Mouse (Mus musculus): ENCODE data around the gene Stam2. TPM values are rescaled to one million over a fixed set of nuclear protein-coding genes. Genes with fewer than 3 reads are reported as not detected.

Gene Stam2
- total RNA-seq, 2 experiments from 2014 or later, result 24.2 to 31.2 TPM

DNA sequence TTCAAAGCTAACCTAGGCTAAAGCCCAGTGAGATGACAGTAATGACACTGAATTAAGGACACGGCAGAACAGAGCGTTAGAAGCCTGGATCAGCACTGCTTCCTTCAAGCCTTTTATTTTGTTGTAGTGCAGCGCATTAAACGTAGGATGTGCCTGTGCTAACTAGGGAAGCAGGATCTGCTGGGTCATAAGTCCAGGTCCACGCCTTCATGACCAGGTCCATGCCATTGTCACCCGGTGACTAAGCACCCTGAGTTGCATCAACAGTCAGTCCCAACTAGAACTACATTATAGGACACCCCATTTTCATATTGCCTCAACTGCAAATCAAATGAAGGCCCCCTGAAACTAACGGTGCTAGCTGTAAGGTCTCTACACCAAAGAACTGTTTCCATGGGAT, 7.6 kb downstream of the Stam2 start:
- DNase-seq (ENCODE audit: low spot score in 2 of 2), result no peak
- intact Hi-C loops (cut with DNase I), result no loop called here

GRCm38 (mm10) chr2:52733659-52734058, 8.4 kb downstream of the Stam2 start:
- intact Hi-C loops (cut with DNase I), result no loop called here
- DNase-seq (ENCODE audit: low spot score in 2 of 2), result no peak

- DNase-seq (ENCODE audit: low spot score in 2 of 2), result no peak
- intact Hi-C loops (cut with DNase I), result no loop called here
Observed at GRCm38 (mm10) chr2:52732611-52733010, 9.5 kb downstream of the Stam2 start.

DNA sequence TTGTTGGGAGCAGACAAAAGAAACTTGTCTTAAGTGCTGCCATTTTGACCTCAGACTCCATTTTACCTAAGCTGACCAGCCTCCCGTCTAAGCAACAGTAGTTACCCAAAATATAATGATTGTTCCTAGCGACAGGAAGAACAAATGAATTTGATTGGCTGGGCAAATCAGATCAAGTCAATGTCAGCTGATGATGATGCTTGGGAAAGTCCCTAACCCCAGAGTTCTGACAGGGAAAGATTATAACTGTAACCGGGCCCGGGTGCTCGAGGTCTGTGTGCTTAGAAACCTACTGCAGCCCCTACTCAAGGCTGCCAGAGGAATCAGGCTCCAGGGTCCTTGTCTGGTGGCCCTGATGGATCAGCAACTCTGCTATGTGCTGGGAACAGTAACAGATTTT, 10.1 kb downstream of the Stam2 start:
- intact Hi-C loops (cut with DNase I), result no loop called here
- no peak for DNase-seq (ENCODE audit: low spot score in 2 of 2)

GRCm38 (mm10) chr2:52730891-52731290, 11.2 kb downstream of the Stam2 start:
- intact Hi-C loops (cut with DNase I), result no loop called here
- peak in 1 of 2 experiments; percentile 28 for DNase-seq (ENCODE audit: low spot score in 2 of 2)

DNA sequence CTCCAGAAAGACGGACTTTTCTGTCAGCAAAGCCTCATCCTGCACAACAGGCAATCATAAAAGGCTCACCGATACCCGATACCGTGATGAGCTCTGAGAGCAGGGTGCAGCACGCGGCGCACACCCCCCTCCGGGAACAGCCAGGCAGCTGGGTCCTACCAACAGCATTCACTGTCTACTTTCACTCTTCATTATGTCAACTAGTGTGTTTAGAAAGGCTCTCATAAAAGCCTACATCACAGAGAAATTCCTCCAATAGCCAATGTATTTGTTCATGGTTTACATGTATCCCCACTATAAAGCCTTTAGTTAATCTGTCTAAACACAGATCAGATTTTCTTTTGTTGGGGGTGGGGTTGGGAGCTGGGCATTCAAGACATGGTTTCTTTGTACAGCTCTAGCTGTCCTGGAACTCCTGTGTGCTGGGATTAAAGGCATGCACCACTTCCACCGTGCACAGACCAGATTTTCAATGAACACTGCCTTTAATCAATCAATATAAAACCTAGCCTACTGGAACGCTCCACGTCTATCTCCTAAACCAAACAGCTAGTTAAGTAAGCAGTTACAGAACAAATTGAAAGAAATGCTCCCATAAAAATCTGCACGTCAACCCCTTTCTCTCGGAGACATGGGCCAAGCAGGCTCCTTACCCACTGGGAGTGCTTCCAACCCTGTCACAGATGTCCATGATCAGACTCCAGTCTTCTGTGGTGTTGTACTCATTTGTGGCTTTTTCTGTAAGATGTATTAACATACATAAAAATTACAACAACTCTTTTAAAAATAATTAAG, 21.7 kb downstream of the Stam2 start:
- intact Hi-C loops (cut with DNase I), result no loop called here
- DNase-seq (ENCODE audit: low spot score in 2 of 2), result no peak

DNA sequence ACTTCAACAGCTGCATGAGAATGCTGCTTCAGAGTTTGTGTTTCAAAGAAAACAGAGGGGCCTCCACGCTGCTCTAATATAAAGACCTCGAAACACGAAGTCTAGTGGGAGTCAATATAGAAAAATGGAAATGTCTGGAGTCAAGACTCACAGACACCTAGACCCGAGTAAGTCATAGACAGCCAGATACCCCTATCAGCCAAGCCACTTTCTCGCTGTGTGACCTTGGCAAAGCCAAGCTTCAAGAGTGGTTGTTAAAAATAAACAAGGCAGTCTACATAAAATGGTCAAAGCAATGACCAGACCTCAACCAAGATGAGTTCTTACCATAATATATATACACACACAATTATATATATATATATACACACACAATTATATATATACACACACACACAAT, 25.0 kb downstream of the Stam2 start:
- intact Hi-C loops (cut with DNase I), result no loop called here
- DNase-seq (ENCODE audit: low spot score in 2 of 2), result no peak

DNA sequence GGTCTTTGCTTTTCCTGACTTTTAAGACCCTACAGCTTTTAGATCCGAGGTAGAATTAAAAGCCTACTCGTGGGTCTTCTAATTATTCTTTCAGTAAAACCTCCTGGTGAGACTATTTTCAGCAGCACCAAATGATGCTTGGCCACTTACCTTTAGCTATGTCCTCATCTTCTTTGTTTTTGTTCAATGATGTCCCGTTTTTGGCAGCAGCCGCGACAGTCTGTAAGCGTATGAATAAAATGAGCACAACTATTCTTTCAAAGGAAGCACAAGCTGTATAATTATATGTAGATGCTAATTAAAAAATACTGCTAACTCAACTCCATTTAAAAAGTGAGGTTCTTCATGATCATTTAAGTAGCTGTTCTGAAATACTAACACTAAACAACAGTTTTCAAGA, 26.5 kb downstream of the Stam2 start:
- DNase-seq (ENCODE audit: low spot score in 2 of 2), result no peak
- intact Hi-C loops (cut with DNase I), result no loop called here

DNA sequence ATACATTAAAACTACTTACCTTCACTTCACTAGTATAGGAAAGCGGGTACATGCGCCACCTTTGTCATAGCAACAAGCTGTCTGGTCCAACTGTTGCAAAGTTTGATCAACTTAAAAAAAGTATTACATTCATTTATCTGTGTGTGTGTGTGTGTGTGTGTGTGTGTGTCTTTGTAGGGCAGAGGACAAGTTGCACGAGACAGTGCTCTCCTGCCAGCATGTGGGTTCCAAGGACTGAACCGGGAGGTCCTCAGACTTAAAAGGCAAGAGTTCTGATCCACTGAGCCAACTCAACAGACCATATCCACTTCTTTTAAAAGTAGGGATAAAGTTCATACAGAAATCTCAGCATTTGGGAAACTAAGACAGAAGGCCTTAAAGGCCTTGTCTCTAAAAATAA, 28.0 kb downstream of the Stam2 start:
- intact Hi-C loops (cut with DNase I), result loop anchor here (5.0 kb wide), 1 partner anchor 37 kb away; the partner anchor contains the start of gene Cacnb4
- DNase-seq (ENCODE audit: low spot score in 2 of 2), result no peak

DNA sequence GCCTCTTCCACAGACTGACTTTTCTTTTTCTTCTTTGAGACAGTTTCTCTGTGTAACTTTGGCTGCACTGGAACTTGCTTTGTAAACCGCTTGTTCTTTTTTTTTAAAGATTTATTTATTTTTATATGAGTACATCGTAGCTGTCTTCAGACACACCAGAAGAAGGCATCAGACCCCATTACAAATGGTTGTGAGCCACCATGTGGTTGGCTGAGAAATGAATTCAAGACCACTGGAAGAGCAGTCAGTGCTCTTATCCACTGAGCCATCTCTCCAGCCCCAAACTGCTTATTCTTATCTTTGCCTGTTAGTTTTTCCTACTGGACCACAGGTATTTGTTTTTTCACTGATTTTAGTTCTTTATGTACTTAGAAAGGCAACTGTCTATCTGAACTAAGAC, 31.3 kb downstream of the Stam2 start:
- DNase-seq (ENCODE audit: low spot score in 2 of 2), result no peak
- intact Hi-C loops (cut with DNase I), result loop anchor here (5.0 kb wide), 1 partner anchor 34 kb away; the partner anchor contains the start of gene Cacnb4

GRCm38 (mm10) chr2:52709417-52709816, 32.7 kb downstream of the Stam2 start:
- intact Hi-C loops (cut with DNase I), result no loop called here
- DNase-seq (ENCODE audit: low spot score in 2 of 2), result no peak

DNA sequence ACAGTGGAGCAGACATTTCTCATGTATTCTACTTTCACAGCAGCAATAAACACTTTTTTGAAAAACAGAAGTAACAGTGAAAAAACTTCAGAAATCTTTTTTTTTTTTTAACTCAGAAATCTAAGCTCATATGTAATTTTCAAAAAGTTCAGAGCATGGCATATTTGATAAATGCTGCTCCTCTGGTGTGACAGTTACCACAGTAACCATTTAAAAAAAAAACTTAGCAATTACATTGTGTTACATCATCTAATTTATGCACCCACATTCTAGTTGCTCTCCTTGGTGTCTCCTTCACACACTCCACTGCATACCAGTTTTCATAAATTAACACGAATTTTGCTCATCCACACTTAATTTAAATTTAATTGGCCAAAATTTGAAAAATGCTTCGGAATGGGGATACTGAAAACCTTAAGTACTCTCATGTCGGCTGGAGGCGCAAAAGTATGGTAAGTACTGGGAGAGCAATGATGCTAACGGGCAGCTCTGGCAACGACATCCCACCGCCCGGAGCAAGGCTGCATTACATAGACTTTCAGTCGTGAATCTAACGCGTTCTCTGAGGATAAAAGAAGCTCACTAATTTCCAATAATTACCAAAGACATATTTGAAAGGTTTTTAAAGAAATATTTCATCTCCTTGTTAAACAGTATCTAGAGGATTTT, 40.6 kb downstream of the Stam2 start:
- DNase-seq (ENCODE audit: low spot score in 2 of 2), result no peak
- intact Hi-C loops (cut with DNase I), result no loop called here

DNA sequence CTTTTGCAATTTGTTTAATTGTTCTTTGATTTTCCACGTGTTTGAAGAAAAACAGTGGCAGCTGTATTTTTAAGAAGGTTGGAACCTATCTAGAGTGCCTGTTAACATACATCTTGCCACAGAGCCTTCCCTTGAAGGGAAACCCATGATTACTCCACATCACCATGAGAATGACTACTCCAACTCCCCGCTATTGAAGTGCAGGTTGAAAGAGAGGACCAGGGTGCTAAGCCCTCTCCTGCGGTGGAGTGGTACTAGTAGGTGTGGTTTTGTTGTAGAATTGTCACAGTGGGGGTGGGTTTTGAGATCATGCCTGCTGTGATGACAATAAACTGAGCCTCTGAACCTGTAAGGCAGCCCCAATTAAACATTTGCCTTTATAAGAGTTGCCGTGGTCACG, 41.7 kb downstream of the Stam2 start:
- DNase-seq (ENCODE audit: low spot score in 2 of 2), result no peak
- intact Hi-C loops (cut with DNase I), result no loop called here

DNA sequence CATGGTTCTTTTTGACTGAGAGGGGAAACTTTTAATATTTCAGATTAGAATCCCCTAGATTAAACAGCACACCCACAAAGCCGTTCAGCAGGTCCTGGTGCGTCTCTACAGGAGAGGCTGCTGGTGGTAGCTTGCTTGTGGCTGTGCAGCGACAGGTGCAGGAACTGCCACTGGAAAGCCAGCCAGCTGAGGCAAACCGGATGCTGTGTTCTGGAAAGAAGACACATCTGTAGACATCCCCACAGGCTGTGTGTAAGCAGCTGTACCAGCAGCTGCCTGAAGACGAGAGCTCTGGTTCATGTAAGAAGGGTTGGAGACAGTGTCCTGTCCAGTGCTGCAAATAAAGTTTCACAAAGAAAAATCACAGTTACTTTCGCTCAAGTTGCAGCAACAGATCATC, 47.5 kb downstream of the Stam2 start:
- no peak for DNase-seq (ENCODE audit: low spot score in 2 of 2)
- intact Hi-C loops (cut with DNase I), result no loop called here

DNA sequence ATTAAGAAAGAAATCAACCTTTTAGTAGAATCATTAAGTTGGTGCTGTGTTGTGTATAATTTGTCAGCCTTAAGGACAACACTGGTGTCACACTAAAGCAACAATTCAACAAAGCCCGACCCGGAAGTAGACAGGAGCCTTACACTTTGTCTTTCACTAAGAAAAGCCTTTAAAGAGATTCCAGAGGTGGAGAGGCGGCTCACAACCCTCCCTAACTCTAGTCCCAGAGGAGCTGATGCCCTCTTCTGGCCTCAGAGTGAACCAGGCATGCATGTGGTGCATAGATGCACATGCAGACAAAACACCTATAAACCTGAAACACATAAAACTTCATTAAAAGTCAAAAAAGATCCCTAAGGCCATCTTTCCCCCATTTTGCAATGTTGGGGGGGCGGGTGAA, 50.3 kb downstream of the Stam2 start:
- intact Hi-C loops (cut with DNase I), result no loop called here
- no peak for DNase-seq (ENCODE audit: low spot score in 2 of 2)

GRCm38 (mm10) chr2:52686601-52687000, 55.5 kb downstream of the Stam2 start:
- no peak for DNase-seq (ENCODE audit: low spot score in 2 of 2)
- intact Hi-C loops (cut with DNase I), result no loop called here

GRCm38 (mm10) chr2:52677589-52677988, 64.5 kb downstream of the Stam2 start:
- DNase-seq (ENCODE audit: low spot score in 2 of 2), result no peak
- intact Hi-C loops (cut with DNase I), result loop anchor here (5.0 kb wide), 1 partner anchor 35 kb away; no protein-coding TSS in a partner anchor

GRCm38 (mm10) chr2:52676913-52677303, 65.2 kb downstream of the Stam2 start:
- DNase-seq (ENCODE audit: low spot score in 2 of 2), result peak in 1 of 2 experiments; percentile 41
- intact Hi-C loops (cut with DNase I), result loop anchor here (5.0 kb wide), 1 partner anchor 35 kb away; no protein-coding TSS in a partner anchor

GRCm38 (mm10) chr2:52676023-52676912, 65.8 kb downstream of the Stam2 start, which contains the start of gene Cacnb4:
Gene Cacnb4, minus strand, starts transcription at chr2:52676831.
- peak; percentile 61 to 76 for DNase-seq (ENCODE audit: low spot score in 2 of 2)
- intact Hi-C loops (cut with DNase I), result loop anchor here (5.0 kb wide), 1 partner anchor 36 kb away; no protein-coding TSS in a partner anchor

All from left cerebral cortex, postnatal 14 days (tissue).